Mouse (Mus musculus) E14TG2a.4 (cell line): Measurements from ENCODE around the gene Commd4.

Experiments used
- CTCF ChIP-seq: conservative IDR thresholded peaks from 2 replicates; pipeline ENCODE4 v1.5.1; 2014; ENCODE audit warnings: low read length
- NANOG ChIP-seq: IDR thresholded peaks from 2 replicates; pipeline ENCODE4 v1.6.1; 2014; ENCODE audit warnings: borderline replicate concordance, low read length, mixed read lengths
- POU5F1 ChIP-seq: IDR thresholded peaks from 2 replicates; pipeline ENCODE4 v1.6.1; 2014; ENCODE audit warnings: low read length, borderline replicate concordance

GRCm38 (mm10) chr9:57139110-57139509, 19.0 kb downstream of the Commd4 start:
- TF ChIP-seq CTCF (no peak), NANOG (no peak), POU5F1 (no peak)
